Mouse (Mus musculus): ENCODE results near the gene Atp2a1.

DNA sequence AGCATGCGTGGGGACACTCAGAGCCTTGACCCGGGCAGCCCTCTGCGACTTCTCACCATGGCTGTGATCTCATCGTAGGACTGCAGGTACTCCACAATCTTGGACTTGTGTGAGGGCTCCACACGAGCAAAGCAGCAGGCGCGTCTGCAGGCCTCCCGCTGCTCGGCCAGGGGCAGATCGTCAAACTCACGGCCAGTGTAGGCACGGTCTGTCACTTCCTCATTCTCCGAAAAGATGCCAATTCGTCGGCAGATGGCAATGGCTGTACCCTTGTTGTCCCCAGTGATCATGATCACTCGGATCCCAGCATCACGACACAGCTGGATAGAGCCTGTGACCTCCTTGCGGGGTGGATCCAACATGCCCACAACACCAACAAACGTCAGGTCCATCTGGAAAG is 14.4 kb downstream of the Atp2a1 start:
- TF ChIP-seq CTCF (IDR thresholded peaks at IDR 0.05; ENCODE audit: borderline replicate concordance, control insufficient read depth, extremely low read depth, insufficient read depth, low read length, poor library complexity) (no peak), POLR2A (IDR thresholded peaks at IDR 0.05; ENCODE audit: control insufficient read depth, extremely low read depth, insufficient read depth, low read length, poor library complexity) (0 out of 2 replicates have a peak, but pooled peaks have one; percentile 8)
